Mouse (Mus musculus): ENCODE measurements around the gene 4930452B06Rik. TPM values are rescaled to one million over a fixed set of nuclear protein-coding genes. Genes with fewer than 3 reads are reported as not detected.

The 4930452B06Rik gene
- polyA plus RNA-seq, 1 experiment from 2014 or later: 17.3 TPM

DNA sequence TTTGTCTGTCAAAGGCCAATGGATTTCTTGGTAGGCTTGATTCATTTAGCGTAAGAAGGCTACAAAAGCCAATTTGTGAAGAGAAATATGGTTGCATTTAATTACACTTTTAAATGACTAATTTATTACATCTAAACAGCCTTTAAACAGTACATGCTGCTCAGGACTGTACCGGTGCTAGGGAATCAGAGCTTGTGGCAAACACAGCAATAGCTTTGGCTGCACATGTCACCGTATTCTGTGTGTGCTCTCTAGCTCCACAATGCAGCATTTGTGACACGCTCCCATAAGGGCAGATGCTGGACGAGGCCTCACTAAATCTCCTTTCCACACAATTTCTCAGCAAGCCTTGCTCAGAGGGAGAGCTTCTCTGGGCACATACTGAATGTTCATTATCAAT is 187.9 kb downstream of the 4930452B06Rik start:
- WGBS: 84% methylated on average over 5 of the region's 5 CpGs

GRCm38 (mm10) chr14:8477348-8477747 is 188.7 kb downstream of the 4930452B06Rik start:
- no peak overlapping the region for H3K4me3 ChIP-seq
- ATAC-seq (ENCODE audit: extremely low read depth, insufficient number of reproducible peaks, low FRiP score, low TSS enrichment): no peak
- peaks cover 8% of the 10 kb centered on the region for H3K4me1 ChIP-seq
- H3K27ac ChIP-seq (replicated peaks): no peak overlapping the region
- H3K9me3 ChIP-seq: peaks cover 7% of the 10 kb centered on the region; the same call in 1 of the 2 replicates
- no peak overlapping the region for H3K4me2 ChIP-seq
- whole genome bisulfite sequencing: 75% methylated on average over 8 of the region's 8 CpGs
- peaks cover 14% of the 10 kb centered on the region for H3K36me3 ChIP-seq
- no peaks in the 10 kb centered on the region for H3K27me3 ChIP-seq (replicated peaks)
- H3K9ac ChIP-seq: no peak overlapping the region

More for the DNA sequence above, 187.9 kb downstream of the 4930452B06Rik start:
- no peak for ATAC-seq (ENCODE audit: extremely low read depth, insufficient number of reproducible peaks, low FRiP score, low TSS enrichment)
- peaks cover 14% of the 10 kb centered on the region for H3K36me3 ChIP-seq
- no peak overlapping the region for H3K4me3 ChIP-seq
- H3K4me2 ChIP-seq: no peak overlapping the region
- peaks cover 8% of the 10 kb centered on the region for H3K4me1 ChIP-seq
- peaks cover 7% of the 10 kb centered on the region; the same call in 1 of the 2 replicates for H3K9me3 ChIP-seq
- H3K27me3 ChIP-seq (replicated peaks): no peaks in the 10 kb centered on the region
- H3K27ac ChIP-seq (replicated peaks): no peak overlapping the region
- H3K9ac ChIP-seq: no peak overlapping the region

DNA sequence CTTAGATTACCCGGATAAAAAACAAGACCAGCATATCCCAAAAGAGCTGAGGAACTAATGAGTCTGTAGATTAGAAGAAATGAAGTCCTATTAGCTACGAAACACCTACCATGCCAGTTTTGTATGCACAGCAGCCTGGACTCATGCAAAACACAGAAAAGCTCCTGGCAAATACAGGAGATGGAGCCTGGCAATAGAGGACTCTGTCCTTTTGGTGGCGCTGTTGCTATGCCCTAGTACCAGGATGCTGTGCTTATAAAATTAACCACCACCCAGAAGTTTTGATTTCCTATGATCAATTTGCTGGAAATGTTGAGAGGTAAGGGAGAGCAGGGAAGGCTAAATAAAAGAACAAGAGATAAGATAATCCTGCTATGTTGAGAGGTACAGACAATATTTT is 189.4 kb downstream of the 4930452B06Rik start:
- ATAC-seq (ENCODE audit: extremely low read depth, insufficient number of reproducible peaks, low FRiP score, low TSS enrichment): no peak
- H3K9ac ChIP-seq: no peak overlapping the region
- peaks cover 7% of the 10 kb centered on the region; the same call in 1 of the 2 replicates for H3K9me3 ChIP-seq
- no peaks in the 10 kb centered on the region for H3K27me3 ChIP-seq (replicated peaks)
- WGBS: 62% methylated on average over 3 of the region's 3 CpGs
- H3K4me2 ChIP-seq: no peak overlapping the region
- peaks cover 8% of the 10 kb centered on the region for H3K4me1 ChIP-seq
- no peak overlapping the region for H3K27ac ChIP-seq (replicated peaks)
- H3K4me3 ChIP-seq: no peak overlapping the region
- H3K36me3 ChIP-seq: peaks cover 14% of the 10 kb centered on the region

GRCm38 (mm10) chr14:8475851-8476250 is 190.2 kb downstream of the 4930452B06Rik start:
- no peak overlapping the region for H3K4me3 ChIP-seq
- 83% methylated on average over 5 of the region's 5 CpGs for WGBS
- peaks cover 7% of the 10 kb centered on the region; the same call in 1 of the 2 replicates for H3K9me3 ChIP-seq
- no peaks in the 10 kb centered on the region for H3K27me3 ChIP-seq (replicated peaks)
- peaks cover 14% of the 10 kb centered on the region for H3K36me3 ChIP-seq
- no peak overlapping the region for H3K9ac ChIP-seq
- ATAC-seq (ENCODE audit: extremely low read depth, insufficient number of reproducible peaks, low FRiP score, low TSS enrichment): no peak
- no peak overlapping the region for H3K4me2 ChIP-seq
- no peak overlapping the region for H3K27ac ChIP-seq (replicated peaks)
- H3K4me1 ChIP-seq: peaks cover 8% of the 10 kb centered on the region

- no peak for ATAC-seq (ENCODE audit: extremely low read depth, insufficient number of reproducible peaks, low FRiP score, low TSS enrichment)
These were observed 193.2 kb downstream of the 4930452B06Rik start for GRCm38 (mm10) chr14:8472884-8473283.

GRCm38 (mm10) chr14:8464401-8465154 is 201.5 kb downstream of the 4930452B06Rik start:
- H3K9ac ChIP-seq: no peak overlapping the region
- no peaks in the 10 kb centered on the region for H3K27me3 ChIP-seq (replicated peaks)
- no peak overlapping the region for H3K4me2 ChIP-seq
- ATAC-seq (ENCODE audit: extremely low read depth, insufficient number of reproducible peaks, low FRiP score, low TSS enrichment): no peak
- no peak overlapping the region for H3K4me3 ChIP-seq
- peaks cover 16% of the 10 kb centered on the region for H3K4me1 ChIP-seq
- no peak overlapping the region for H3K27ac ChIP-seq (replicated peaks)
- H3K36me3 ChIP-seq: no peaks in the 10 kb centered on the region
- no peaks in the 10 kb centered on the region for H3K9me3 ChIP-seq
- 63% methylated on average over 14 of the region's 14 CpGs for WGBS

More at GRCm38 (mm10) chr14:8472884-8473283, 193.2 kb downstream of the 4930452B06Rik start:
- Histone ChIP-seq H3K4me1 (peaks cover 16% of the 10 kb centered on the region), H3K9ac (no peak overlapping the region), H3K27me3 (replicated peaks) (no peaks in the 10 kb centered on the region), H3K36me3 (no peaks in the 10 kb centered on the region), H3K9me3 (no peaks in the 10 kb centered on the region), H3K4me3 (no peak overlapping the region), H3K4me2 (no peak overlapping the region), H3K27ac (replicated peaks) (no peak overlapping the region)
- WGBS: 79% methylated on average over 2 of the region's 2 CpGs

DNA sequence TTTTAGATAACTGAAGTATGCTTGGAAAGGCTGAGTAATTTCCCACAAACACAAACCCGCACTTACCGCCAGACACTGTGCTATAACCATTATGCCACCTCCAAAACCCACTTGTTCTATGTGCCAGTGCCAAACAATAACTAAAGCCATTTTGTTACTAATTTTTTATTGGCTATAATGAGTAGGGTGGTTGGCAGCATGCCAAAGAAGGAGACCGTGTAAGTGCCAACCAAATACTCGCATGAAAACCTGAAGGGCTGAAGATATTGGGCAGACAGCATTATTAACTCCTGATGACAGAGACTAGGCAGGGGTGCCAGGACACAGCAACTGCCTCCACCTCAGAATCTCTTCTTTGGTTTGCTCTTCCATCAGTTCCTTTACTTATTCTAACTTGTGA is 203.1 kb downstream of the 4930452B06Rik start:
- no peaks in the 10 kb centered on the region for H3K36me3 ChIP-seq
- WGBS: 59% methylated on average over 4 of the region's 4 CpGs
- no peak overlapping the region for H3K27ac ChIP-seq (replicated peaks)
- H3K9ac ChIP-seq: no peak overlapping the region
- peaks cover 10% of the 10 kb centered on the region for H3K4me1 ChIP-seq
- no peak for ATAC-seq (ENCODE audit: extremely low read depth, insufficient number of reproducible peaks, low FRiP score, low TSS enrichment)
- H3K9me3 ChIP-seq: no peaks in the 10 kb centered on the region
- H3K4me3 ChIP-seq: no peak overlapping the region
- no peak overlapping the region for H3K4me2 ChIP-seq
- H3K27me3 ChIP-seq (replicated peaks): no peaks in the 10 kb centered on the region

GRCm38 (mm10) chr14:8462321-8462909 is 203.6 kb downstream of the 4930452B06Rik start:
- H3K27ac ChIP-seq (replicated peaks): no peak overlapping the region
- no peaks in the 10 kb centered on the region for H3K9me3 ChIP-seq
- no peak overlapping the region for H3K4me2 ChIP-seq
- H3K27me3 ChIP-seq (replicated peaks): no peaks in the 10 kb centered on the region
- ATAC-seq (ENCODE audit: extremely low read depth, insufficient number of reproducible peaks, low FRiP score, low TSS enrichment): no peak
- no peak overlapping the region for H3K9ac ChIP-seq
- peaks cover 8% of the 10 kb centered on the region for H3K4me1 ChIP-seq
- no peak overlapping the region for H3K4me3 ChIP-seq
- H3K36me3 ChIP-seq: no peaks in the 10 kb centered on the region
- WGBS: 76% methylated on average over 6 of the region's 6 CpGs

DNA sequence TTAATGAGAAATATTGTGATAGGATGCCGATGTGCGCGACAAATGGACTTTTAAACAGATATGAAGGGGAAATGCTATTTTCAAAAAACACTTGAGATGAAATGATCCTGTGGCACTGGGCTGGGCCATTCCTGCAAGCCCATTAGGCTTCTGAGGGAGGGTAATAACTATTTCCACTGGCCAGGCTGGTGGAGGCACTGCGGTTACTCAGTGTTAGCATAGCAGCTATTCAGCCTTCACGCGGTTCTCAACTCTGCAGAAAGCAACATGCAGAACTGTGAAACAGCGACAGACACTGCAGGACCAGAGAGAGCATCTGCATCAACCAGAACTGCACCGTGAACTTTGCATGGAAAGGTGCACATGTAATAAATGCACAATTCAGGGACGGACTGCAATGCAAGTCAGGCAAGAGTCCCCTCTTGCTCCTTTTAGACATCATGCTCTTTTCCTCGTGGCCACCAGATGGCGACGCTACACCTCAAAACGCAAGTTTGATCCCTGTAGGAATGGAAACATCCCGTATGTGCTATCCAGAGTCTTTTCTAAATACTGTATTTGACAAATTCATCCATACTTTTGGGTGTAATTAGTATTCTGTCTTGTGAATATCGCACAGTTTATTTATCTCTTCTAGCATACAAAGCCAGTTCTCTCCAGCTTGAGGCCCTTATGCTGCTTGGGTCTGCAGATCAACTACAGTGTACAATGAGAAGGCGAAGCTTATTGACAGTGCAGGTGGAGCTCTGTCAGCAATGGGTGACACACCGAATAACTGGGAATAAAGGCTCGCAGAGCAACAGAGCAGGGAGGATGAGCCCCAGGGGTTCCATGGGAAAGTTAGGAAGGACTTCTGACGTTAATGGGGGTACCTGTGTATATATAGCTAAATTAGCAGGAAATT is 205.6 kb downstream of the 4930452B06Rik start:
- no peaks in the 10 kb centered on the region for H3K27me3 ChIP-seq (replicated peaks)
- no peaks in the 10 kb centered on the region for H3K36me3 ChIP-seq
- H3K9me3 ChIP-seq: no peaks in the 10 kb centered on the region
- H3K4me1 ChIP-seq: peaks cover 8% of the 10 kb centered on the region
- no peak for ATAC-seq (ENCODE audit: extremely low read depth, insufficient number of reproducible peaks, low FRiP score, low TSS enrichment)
- no peak overlapping the region for H3K27ac ChIP-seq (replicated peaks)
- H3K4me2 ChIP-seq: no peak overlapping the region
- H3K4me3 ChIP-seq: no peak overlapping the region
- 37% methylated on average over 19 of the region's 19 CpGs for WGBS
- H3K9ac ChIP-seq: no peak overlapping the region

DNA sequence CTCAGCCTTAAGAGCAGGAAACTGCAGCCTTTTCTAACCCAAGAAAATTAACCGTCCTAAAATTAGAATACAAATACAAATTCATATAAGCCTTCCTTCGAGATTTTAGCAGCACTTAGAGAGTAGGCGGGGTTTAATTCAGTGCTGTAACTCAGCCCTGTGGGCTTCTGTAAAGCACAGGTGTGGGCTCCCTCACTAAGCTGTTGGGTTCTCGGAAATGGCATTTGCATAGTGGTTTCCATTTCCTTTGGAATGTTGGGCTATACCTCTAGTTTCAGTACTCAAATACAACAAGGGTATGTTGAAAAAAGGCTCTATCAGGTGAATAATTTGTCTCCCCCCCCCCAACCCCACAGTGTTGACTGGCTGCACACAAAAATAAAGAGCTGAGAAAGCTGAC is 206.3 kb downstream of the 4930452B06Rik start:
- H3K36me3 ChIP-seq: no peaks in the 10 kb centered on the region
- no peak overlapping the region for H3K9ac ChIP-seq
- H3K27ac ChIP-seq (replicated peaks): no peak overlapping the region
- no peak overlapping the region for H3K4me3 ChIP-seq
- no peak for ATAC-seq (ENCODE audit: extremely low read depth, insufficient number of reproducible peaks, low FRiP score, low TSS enrichment)
- H3K4me2 ChIP-seq: no peak overlapping the region
- H3K4me1 ChIP-seq: peaks cover 8% of the 10 kb centered on the region
- H3K27me3 ChIP-seq (replicated peaks): no peaks in the 10 kb centered on the region
- WGBS: 62% methylated on average over 4 of the region's 4 CpGs
- no peaks in the 10 kb centered on the region for H3K9me3 ChIP-seq

GRCm38 (mm10) chr14:8451117-8451516 is 214.9 kb downstream of the 4930452B06Rik start:
- Histone ChIP-seq H3K4me1 (0 out of 2 replicates have a peak, but pooled peaks cover 5% of the 10 kb centered on the region), H3K4me3 (no peak overlapping the region), H3K9me3 (no peaks in the 10 kb centered on the region), H3K27ac (replicated peaks) (no peak overlapping the region), H3K9ac (no peak overlapping the region), H3K4me2 (no peak overlapping the region), H3K36me3 (no peaks in the 10 kb centered on the region), H3K27me3 (replicated peaks) (no peaks in the 10 kb centered on the region)
- WGBS: 48% methylated on average over 4 of the region's 4 CpGs
- no peak for ATAC-seq (ENCODE audit: extremely low read depth, insufficient number of reproducible peaks, low FRiP score, low TSS enrichment)
